Mouse (Mus musculus): ENCODE measurements around the gene Zc3h14.
A peak's percentile ranks its signal among the peaks of the same experiment; 100 is the strongest.

Gene Zc3h14

GRCm38 (mm10) chr12:98737801-98738350 lies 8.9 kb upstream of the Zc3h14 start:
- DNase-seq (ENCODE audit: low spot score), result no peak

DNA sequence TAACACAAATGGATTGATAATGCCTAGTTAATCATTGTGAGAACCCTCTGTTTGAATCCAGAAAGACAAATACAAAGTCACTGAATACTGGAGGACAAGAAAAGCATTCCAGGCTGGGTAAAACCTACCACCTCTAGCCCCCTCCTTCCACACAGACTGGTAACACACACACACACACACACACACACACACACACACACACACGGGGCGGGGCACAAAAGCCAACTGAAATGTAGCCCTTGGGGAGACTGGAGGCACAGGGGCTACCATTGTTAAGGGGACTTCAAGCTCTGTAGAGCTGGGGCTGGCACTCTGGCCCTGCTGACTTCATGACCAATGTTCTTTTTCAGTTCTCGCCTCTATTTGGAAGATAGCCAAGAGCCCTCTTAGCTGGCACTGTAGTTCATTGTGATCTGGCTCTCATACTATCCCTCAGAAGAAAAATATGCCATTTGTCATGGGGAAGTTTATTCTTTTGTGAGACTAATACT lies 5.7 kb upstream of the Zc3h14 start:
- DNase-seq (ENCODE audit: low spot score), result no peak

DNA sequence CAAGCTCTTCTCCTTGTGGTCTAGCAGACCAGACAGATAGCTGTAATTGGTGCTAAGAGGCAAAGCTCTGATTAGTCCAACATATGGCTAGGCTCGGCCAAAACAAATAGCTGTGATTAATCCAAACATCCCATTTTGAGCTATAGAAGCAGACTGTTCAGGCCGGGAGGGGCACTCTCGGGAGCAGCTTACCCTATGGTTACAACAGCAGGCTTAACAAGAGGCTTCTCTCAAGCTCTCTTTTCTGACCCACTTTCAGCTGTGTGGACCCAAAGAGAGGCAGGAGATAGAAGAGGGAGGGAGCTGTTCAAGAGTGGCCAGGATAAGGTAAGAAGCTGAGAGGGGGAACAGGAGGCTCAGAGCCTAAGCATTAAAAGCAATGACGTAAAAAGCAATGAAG lies 1.1 kb upstream of the Zc3h14 start:
- DNase-seq (ENCODE audit: low spot score), result no peak

DNA sequence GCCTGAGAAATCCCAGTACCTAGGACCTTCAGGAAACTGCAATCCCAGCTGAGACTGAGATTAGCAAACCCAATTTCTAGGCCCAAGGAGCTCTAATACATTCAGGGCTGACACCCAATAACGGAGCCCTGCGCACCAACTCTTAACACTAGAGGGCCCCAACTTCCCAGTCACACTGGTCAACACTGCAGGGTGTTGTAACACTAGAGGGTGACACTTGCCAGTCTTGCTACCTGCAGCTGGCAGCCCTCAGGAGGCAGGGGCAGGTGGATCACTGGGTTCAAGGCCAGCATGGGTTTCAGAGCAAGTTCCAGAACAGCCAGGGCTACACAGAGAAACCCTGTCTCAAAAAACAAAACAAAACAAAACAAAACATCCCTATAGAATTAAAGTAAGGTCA lies 633 bp upstream of the Zc3h14 start:
- no peak for DNase-seq (ENCODE audit: low spot score)

- DNase-seq (ENCODE audit: low spot score), result no peak
Measured at GRCm38 (mm10) chr12:98747380-98747753, 603 bp downstream of the Zc3h14 start.

GRCm38 (mm10) chr12:98757636-98758035 lies 10.9 kb downstream of the Zc3h14 start:
- DNase-seq (ENCODE audit: low spot score), result no peak

DNA sequence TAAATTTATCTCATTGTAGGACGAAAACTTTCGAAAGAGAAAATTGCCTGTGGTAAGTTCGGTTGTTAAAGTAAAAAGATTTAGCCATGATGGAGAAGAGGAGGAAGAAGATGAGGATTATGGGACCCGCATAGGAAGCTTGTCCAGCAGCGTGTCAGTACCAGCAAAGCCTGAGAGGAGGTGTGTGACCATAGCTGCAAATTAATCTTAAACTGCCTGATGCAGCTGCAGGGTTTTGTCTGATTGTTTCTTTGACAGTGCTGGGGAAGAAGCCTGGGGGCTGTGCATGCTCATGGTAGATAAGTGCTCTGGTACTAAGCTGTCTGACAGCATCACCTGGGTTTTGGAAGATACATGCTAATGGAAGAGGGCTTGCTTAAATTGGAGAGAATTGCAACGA lies 12.9 kb downstream of the Zc3h14 start:
- no peak for DNase-seq (ENCODE audit: low spot score)

- DNase-seq (ENCODE audit: low spot score), result no peak
Measured at GRCm38 (mm10) chr12:98766241-98766640, 19.5 kb downstream of the Zc3h14 start.

- no peak for DNase-seq (ENCODE audit: low spot score)
Measured at GRCm38 (mm10) chr12:98777509-98777908, 30.7 kb downstream of the Zc3h14 start.

GRCm38 (mm10) chr12:98779148-98779547 lies 32.4 kb downstream of the Zc3h14 start:
- peak; percentile 33 for DNase-seq (ENCODE audit: low spot score)

DNA sequence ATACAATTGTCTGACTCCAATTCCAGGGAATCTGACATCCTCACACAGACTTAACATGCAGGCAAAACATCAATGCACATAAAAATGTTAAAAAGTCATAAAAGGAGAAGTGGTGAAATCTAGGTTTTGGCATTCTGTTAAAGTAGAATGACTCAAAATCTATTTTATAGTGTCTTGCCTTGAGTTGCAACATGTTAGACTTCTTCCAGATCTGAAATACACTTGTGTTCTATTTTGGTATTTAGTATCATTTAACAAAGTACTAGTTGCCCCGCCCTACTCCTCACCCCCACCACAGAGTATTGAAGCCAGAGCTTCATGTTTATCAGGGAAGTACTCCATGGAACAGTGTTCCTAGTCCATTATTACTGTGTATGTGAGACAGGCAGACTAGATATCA lies 37.5 kb downstream of the Zc3h14 start:
- DNase-seq (ENCODE audit: low spot score), result no peak

GRCm38 (mm10) chr12:98795731-98796318 lies 49.1 kb downstream of the Zc3h14 start:
- DNase-seq (ENCODE audit: low spot score), result no peak

DNA sequence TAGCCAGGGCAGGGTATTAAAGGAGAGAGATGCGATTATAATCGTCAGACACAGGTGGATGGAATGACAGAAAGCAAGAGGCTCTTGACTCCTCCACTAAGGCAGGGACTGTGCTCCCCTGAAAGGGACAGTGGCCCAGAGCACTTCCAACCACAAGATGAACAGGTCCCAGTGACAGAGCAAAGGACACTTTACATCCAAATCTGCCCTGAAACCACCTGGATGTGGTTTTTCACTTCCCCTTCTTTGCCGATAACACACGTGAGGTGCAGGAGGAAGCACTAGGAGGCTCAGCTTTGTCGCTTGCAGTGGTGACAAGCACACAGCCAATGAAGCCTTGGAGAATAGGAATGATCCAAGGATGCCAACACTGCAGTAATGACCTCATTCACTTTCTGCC lies 53.6 kb downstream of the Zc3h14 start:
- DNase-seq (ENCODE audit: low spot score), result no peak

DNA sequence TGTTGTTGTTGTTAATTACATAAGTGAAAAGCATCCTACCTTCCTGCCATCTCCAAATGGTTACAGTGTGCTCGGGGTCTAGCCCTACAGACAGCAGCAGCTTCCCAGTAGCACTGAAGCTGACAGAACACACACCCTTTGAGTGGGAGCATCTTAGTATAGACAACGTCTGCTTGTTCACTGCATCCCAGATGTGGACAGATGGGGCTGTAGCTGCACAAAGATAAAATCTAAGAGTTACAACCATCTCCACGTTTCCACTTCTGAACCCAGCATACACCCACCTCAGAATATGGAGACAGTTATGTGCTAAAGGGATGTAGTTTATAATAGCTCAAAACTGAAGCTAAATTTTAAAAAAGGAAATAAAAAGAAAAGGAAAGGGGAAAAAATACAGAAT lies 55.5 kb downstream of the Zc3h14 start:
- DNase-seq (ENCODE audit: low spot score), result no peak

- no peak for DNase-seq (ENCODE audit: low spot score)
Measured at GRCm38 (mm10) chr12:98804078-98804748, 57.4 kb downstream of the Zc3h14 start.

- DNase-seq (ENCODE audit: low spot score), result no peak
Measured at GRCm38 (mm10) chr12:98820781-98821180, 74.0 kb downstream of the Zc3h14 start.

DNA sequence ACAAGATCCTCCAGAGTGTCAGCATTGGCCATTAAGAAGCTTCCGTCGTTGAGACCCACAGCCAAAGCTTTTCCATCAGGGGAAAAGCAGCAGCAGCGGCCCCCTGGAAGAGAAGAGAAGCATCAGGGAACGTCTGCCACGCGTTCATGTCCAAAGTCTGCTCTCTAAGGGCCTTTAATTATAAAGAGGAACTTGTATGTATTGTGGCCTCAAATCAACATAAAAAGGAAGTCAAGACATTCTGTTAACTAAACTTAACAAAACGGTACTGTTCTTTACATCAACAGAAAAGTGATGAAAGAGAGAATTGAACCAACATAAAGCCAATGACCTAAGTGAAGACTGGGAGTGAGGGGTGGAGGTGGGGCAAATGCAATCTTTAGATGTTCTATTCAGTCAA lies 84.4 kb downstream of the Zc3h14 start:
- DNase-seq (ENCODE audit: low spot score), result no peak

DNA sequence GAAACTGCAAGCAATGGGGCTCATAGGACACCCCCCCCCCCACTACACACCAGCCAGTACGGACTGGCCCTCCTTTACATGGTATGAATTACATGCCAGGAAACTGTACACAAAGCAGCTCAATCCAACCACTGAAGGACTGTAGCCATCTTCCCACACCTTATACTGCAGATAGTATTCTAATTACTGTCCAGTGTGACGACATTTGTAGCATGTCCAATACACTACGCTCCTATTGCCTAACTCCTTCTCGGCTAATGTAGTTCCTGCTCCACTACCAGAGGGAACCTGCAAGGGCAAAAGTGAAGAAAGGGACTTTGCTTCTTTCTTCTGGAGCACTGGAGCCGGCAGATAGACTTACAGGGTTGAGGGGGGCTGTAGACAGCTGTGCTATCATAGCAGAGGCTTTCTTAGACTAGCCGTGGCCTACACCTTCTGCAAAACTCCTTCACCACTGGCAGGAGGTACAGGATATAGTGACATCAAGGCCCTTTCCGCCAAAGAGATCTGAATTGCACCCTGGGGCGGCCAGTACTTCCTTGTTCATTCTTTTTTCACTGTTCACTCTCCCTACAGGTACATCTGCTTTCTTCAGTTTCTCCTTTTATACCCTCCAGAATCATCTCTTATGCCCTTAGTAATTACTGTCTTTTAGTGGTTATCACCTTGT lies 86.3 kb downstream of the Zc3h14 start:
- no peak for DNase-seq (ENCODE audit: low spot score)

DNA sequence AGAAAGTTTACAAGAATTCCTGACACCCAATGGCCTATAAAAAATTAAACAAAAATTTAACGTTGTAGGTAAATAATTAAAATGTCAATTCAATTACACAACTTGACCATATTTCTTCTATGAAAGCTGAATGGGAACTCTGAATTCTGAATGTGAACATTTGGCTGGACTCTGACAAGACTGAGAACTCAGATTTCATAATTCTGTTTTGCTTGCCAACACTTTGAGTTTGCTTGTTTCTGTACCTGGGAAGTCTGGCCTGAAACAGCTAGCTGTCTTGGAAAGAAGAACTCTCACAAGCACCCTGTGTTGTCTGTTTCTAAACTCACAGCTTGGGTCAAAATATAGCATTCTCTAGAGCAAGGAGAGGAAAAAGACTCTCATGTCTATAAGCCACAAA lies 87.1 kb downstream of the Zc3h14 start:
- no peak for DNase-seq (ENCODE audit: low spot score)

DNA sequence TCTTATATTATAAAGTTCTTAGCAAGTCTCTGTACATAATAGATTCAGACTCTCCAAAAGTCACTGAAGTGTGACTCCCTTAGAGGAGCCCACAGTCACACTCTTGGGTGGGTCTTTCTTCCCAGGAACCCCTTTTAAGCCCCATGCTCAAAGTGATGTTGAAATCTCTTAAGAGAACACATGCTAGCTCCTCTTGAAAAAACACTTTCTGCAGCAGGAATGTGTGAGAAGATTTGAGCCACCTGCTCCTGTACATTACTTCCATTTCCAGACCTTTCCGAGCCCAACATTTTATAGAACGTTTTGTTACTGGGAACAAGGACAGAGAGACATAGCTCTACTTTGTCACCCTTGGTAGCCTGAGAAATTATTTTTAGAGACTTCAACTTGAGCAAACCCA lies 88.1 kb downstream of the Zc3h14 start:
- no peak for DNase-seq (ENCODE audit: low spot score)

DNA sequence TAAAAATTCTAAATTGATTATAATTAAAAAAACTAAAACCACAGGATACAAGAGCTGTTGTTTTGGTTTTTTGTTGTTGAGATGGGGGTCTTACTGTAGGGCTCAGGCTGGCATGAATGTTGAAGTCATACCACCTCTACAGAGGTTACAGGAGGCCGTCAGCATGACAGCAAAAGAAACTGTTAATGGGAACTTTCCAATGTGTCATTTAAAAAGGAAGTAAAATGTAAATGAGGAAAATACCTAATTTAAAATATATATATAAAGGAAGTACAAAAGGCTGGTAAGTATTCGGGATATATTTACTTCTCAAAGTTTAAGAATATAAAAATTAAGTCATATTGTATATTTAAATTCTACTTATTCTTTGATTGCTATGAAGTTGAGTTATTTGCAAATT lies 88.7 kb downstream of the Zc3h14 start:
- DNase-seq (ENCODE audit: low spot score), result no peak

All from layer of hippocampus, adult 9-10 months (tissue).